Mouse (Mus musculus) myocyte (in vitro differentiated cells): Measurements from ENCODE around the gene Csrnp2.

Experiments used
- CEBPB ChIP-seq: IDR thresholded peaks from 2 replicates; pipeline ENCODE4 v1.6.1; 2011; ENCODE audit warnings: mild to moderate bottlenecking, moderate library complexity; ENCODE audit not compliant: poor library complexity, insufficient read depth, severe bottlenecking
- MAX ChIP-seq: IDR thresholded peaks from one replicate; pipeline ENCODE4 v1.6.1; 2011; ENCODE audit warnings: low read depth, mild to moderate bottlenecking, control low read depth
- MYOG ChIP-seq, 3 experiments: IDR thresholded peaks; one replicate each; pipeline ENCODE4 v1.6.1; 2011; ENCODE audit warnings: control low read depth in 2 of 3, low read depth in 2 of 3, mild to moderate bottlenecking in 2 of 3; ENCODE audit not compliant: insufficient read length in 2 of 3, control insufficient read depth in 1 of 3, insufficient read depth in 1 of 3
- POLR2A ChIP-seq: IDR thresholded peaks from one replicate; pipeline ENCODE4 v1.6.1; 2011; ENCODE audit warnings: low read depth, mild to moderate bottlenecking, control low read depth, moderate library complexity; ENCODE audit not compliant: insufficient read length
- SRF ChIP-seq: IDR thresholded peaks from one replicate; pipeline ENCODE4 v1.6.1; 2011; ENCODE audit warnings: low read depth; ENCODE audit not compliant: control insufficient read depth, insufficient read length
- TCF12 ChIP-seq: IDR thresholded peaks from one replicate; pipeline ENCODE4 v1.6.1; 2011; ENCODE audit warnings: mild to moderate bottlenecking, control low read depth; ENCODE audit not compliant: poor library complexity, insufficient read depth, severe bottlenecking

DNA sequence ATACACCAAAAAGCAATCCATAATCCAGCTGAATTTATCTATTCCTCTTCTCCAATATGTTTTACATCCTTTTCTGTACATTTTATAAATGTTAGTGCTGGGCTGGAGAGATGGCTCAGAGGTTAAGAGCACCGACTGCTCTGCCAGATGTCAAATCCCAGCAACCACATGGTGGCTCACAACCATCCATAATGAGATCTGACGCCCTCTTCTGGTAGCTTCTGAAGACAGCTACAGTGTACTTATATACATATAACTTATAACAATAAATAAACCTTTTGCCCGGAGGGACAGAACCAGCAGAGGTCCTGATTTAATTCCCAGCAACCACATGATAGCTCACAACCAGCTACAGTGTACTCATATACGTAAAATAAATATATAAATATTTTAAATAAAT lies 46.7 kb downstream of the Csrnp2 start:
- TF ChIP-seq POLR2A: no peak
- TF ChIP-seq CEBPB: no peak
- TF ChIP-seq SRF: no peak
- TF ChIP-seq TCF12: no peak
- TF ChIP-seq MAX: no peak
- TF ChIP-seq MYOG (IDR thresholded peaks at IDR 0.05; ENCODE audit: control insufficient read depth in 1 of 3, insufficient read depth in 1 of 3, insufficient read length in 2 of 3, low read depth in 2 of 3): no peak
